Comparison of ENCODE assay signal across 8 mouse cellular contexts in genomic region chr17:29268682-29269348, GRCm38 (mm10). TPM values are rescaled to one million over a fixed set of nuclear protein-coding genes. Genes with fewer than 3 reads are reported as not detected.
DNase-seq lines count a peak whose midpoint lies in the region; ATAC-seq and TF ChIP-seq lines count a peak whose summit lies in the region.

Gene BC004004, plus strand, starts transcription at chr17:29268788.

- in situ Hi-C loops in ES-E14 (cut with MboI; ENCODE audit: low sequenced_read_pairs in 2 of 2, unreplicated experiment in 2 of 2): no loop called here

- peak; percentile 90 for ATAC-seq in forebrain, embryonic 16.5 days
- peak; percentile 90 for ATAC-seq in lung, embryonic 14.5 days (ENCODE audit: insufficient read depth)

- H3K27me3 ChIP-seq in forebrain, embryonic 16.5 days (replicated peaks; ENCODE audit: control insufficient read depth, insufficient read depth, low read length): no peaks in the 10 kb centered on the region
- H3K27me3 ChIP-seq in lung, embryonic 14.5 days (ENCODE audit: insufficient read depth, low read length): no peaks in the 10 kb centered on the region
- no peaks in the 10 kb centered on the region for H3K27me3 ChIP-seq in thymus, adult 2 months (ENCODE audit: control insufficient read depth, insufficient read depth, low read length)

- peak; percentile 63 for TF ChIP-seq POLR2A in olfactory bulb, adult 2 months (IDR thresholded peaks at IDR 0.05; ENCODE audit: insufficient read depth, low read depth, low read length)
- TF ChIP-seq POLR2A in thymus, adult 2 months (IDR thresholded peaks at IDR 0.05; ENCODE audit: control insufficient read depth, extremely low read depth, insufficient read depth, low read length, poor library complexity): peak; percentile 89

- H3K9me3 ChIP-seq in ES-E14 (ENCODE audit: control insufficient read depth, insufficient read depth, low read depth, low read length): no peaks in the 10 kb centered on the region
- no peaks in the 10 kb centered on the region for H3K9me3 ChIP-seq in forebrain, embryonic 16.5 days (ENCODE audit: control insufficient read depth, low read length)
- no peaks in the 10 kb centered on the region for H3K9me3 ChIP-seq in lung, embryonic 14.5 days (ENCODE audit: low read depth, low read length)

- intact Hi-C loops in heart, postnatal 36 days (cut with DNase I): loop anchor here (1.0 to 5.0 kb wide), 4 partner anchors 78 to 243 kb away; partner anchors contain the start of genes Mtch1 and Pim1

- TF ChIP-seq CTCF in layer of hippocampus, adult 2 months (conservative IDR thresholded peaks at IDR 0.05): peak; percentile 94
- TF ChIP-seq CTCF in lung, embryonic 14.5 days (IDR thresholded peaks at IDR 0.05; ENCODE audit: low read depth): peak; percentile 73
- peak; percentile 60 for TF ChIP-seq CTCF in olfactory bulb, adult 2 months (IDR thresholded peaks at IDR 0.05; ENCODE audit: insufficient read depth, low read depth, low read length)
- TF ChIP-seq CTCF in thymus, adult 2 months (IDR thresholded peaks at IDR 0.05; ENCODE audit: borderline replicate concordance, control insufficient read depth, extremely low read depth, insufficient read depth, low read length, poor library complexity): peak; percentile 77

- H3K4me3 ChIP-seq in ES-E14 (ENCODE audit: insufficient read depth in 1 of 2, low read depth in 1 of 2, low read length in 2 of 2, poor library complexity in 1 of 2, severe bottlenecking in 1 of 2): peak within 1 kb of the TSS; percentile 81 to 87
- peak within 1 kb of the TSS; percentile 93 for H3K4me3 ChIP-seq in forebrain, embryonic 16.5 days (replicated peaks; ENCODE audit: low read length)
- peak within 1 kb of the TSS; percentile 63 for H3K4me3 ChIP-seq in layer of hippocampus, adult 2 months
- H3K4me3 ChIP-seq in lung, embryonic 14.5 days (ENCODE audit: low read depth, low read length): peak within 1 kb of the TSS; percentile 77
- peak within 1 kb of the TSS; percentile 91 for H3K4me3 ChIP-seq in olfactory bulb, adult 2 months (ENCODE audit: insufficient read depth, low read depth, low read length)
- peak within 1 kb of the TSS; percentile 66 for H3K4me3 ChIP-seq in thymus, adult 2 months (ENCODE audit: control insufficient read depth, insufficient read depth, low read length)

- peak within 1 kb of the TSS; percentile 87 for H3K9ac ChIP-seq in ES-E14 (ENCODE audit: insufficient read depth, low read depth, low read length, poor library complexity, severe bottlenecking)
- peak within 1 kb of the TSS; percentile 99 for H3K9ac ChIP-seq in forebrain, embryonic 16.5 days (replicated peaks; ENCODE audit: low read depth, low read length)
- H3K9ac ChIP-seq in lung, embryonic 14.5 days: peak within 1 kb of the TSS; percentile 88

- peaks cover 0 to 2% of the 10 kb centered on the region in 2 experiments; a peak in 1 of 4 replicates for H3K4me1 ChIP-seq in ES-E14 (ENCODE audit: control insufficient read depth in 2 of 2, insufficient read depth in 2 of 2, low read length in 2 of 2, poor library complexity in 1 of 2)
- peaks cover 23% of the 10 kb centered on the region for H3K4me1 ChIP-seq in forebrain, embryonic 16.5 days (replicated peaks; ENCODE audit: control insufficient read depth, insufficient read depth, low read length)
- 0 out of 2 replicates have a peak, but pooled peaks cover 6% of the 10 kb centered on the region for H3K4me1 ChIP-seq in lung, embryonic 14.5 days (ENCODE audit: insufficient read depth)
- H3K4me1 ChIP-seq in olfactory bulb, adult 2 months (ENCODE audit: control insufficient read depth, insufficient read depth, low read length): peaks cover 7% of the 10 kb centered on the region
- peaks cover 14% of the 10 kb centered on the region for H3K4me1 ChIP-seq in thymus, adult 2 months (replicated peaks; ENCODE audit: control insufficient read depth, insufficient read depth, low read length)

- no peak within 1 kb of the TSS for H3K27ac ChIP-seq in ES-E14 (ENCODE audit: insufficient read depth, low read depth, low read length, poor library complexity, severe bottlenecking)
- peak within 1 kb of the TSS; percentile 89 for H3K27ac ChIP-seq in forebrain, embryonic 16.5 days (ENCODE audit: low read length)
- peak within 1 kb of the TSS; percentile 92 for H3K27ac ChIP-seq in layer of hippocampus, adult 2 months
- H3K27ac ChIP-seq in lung, embryonic 14.5 days (ENCODE audit: low read depth): peak within 1 kb of the TSS; percentile 89
- peak within 1 kb of the TSS; percentile 23; the same call in 1 of the 2 replicates for H3K27ac ChIP-seq in olfactory bulb, adult 2 months (ENCODE audit: insufficient read depth, low read depth, low read length)
- peak within 1 kb of the TSS; percentile 0; the same call in 1 of the 2 replicates for H3K27ac ChIP-seq in thymus, adult 2 months (ENCODE audit: control insufficient read depth, insufficient read depth, low read length)

- peak within 1 kb of the TSS; percentile 88 for H3K4me2 ChIP-seq in forebrain, embryonic 16.5 days (ENCODE audit: low read length)
- H3K4me2 ChIP-seq in lung, embryonic 14.5 days: peak within 1 kb of the TSS; percentile 62

- peak; percentile 90 for DNase-seq in ES-E14 (ENCODE audit: low read depth, low spot score)
- DNase-seq in cerebellum, adult 11-12 months: peak; percentile 97
- DNase-seq in heart, postnatal 36 days: peak; percentile 95
- DNase-seq in layer of hippocampus, adult 2 months (ENCODE audit: low spot score in 2 of 2): peak; percentile 93 to 97
- peak; percentile 98 for DNase-seq in lung, embryonic 14.5 days
- DNase-seq in thymus, adult 2 months: peak; percentile 93

- no peaks in the 10 kb centered on the region for H3K36me3 ChIP-seq in ES-E14 (ENCODE audit: control insufficient read depth, insufficient read depth, low read length, poor library complexity, severe bottlenecking)
- no peaks in the 10 kb centered on the region for H3K36me3 ChIP-seq in forebrain, embryonic 16.5 days (ENCODE audit: control insufficient read depth, insufficient read depth)
- H3K36me3 ChIP-seq in lung, embryonic 14.5 days (ENCODE audit: insufficient read depth): no peaks in the 10 kb centered on the region
- no peaks in the 10 kb centered on the region for H3K36me3 ChIP-seq in thymus, adult 2 months (ENCODE audit: control insufficient read depth, insufficient read depth, low read length)

- WGBS in forebrain, embryonic 16.5 days: under 1% methylated on average over 51 of the region's 63 CpGs
- WGBS in lung, embryonic 14.5 days: under 1% methylated on average over 61 of the region's 63 CpGs
- under 1% methylated on average over 61 of the region's 63 CpGs for WGBS in olfactory bulb, adult 2 months
- under 1% methylated on average over 63 of the region's 63 CpGs for WGBS in thymus, adult 2 months

TF ChIP-seq in ES-E14, 5 proteins besides CTCF, POLR2A, EP300 and RAD21:
- TF ChIP-seq HCFC1 (IDR thresholded peaks at IDR 0.05; ENCODE audit: borderline replicate concordance, insufficient read depth, low read length) (peak; percentile 68; the same call in 1 of the 2 replicates), CHD2 (IDR thresholded peaks at IDR 0.05; ENCODE audit: low read depth, low read length) (peak; percentile 99), ZNF384 (IDR thresholded peaks at IDR 0.05; ENCODE audit: low read depth, low read length) (no peak), MAFK (IDR thresholded peaks at IDR 0.05; ENCODE audit: insufficient read depth, low read depth, low read length) (no peak)

RNA-seq across cellular contexts. Expression of gene BC004004, which starts in this region (rescaled TPM):
- total RNA-seq in ES-E14 (2012; rRNA removed): 50.9 and 54.5 TPM in 2 replicates
- polyA plus RNA-seq in forebrain, embryonic 16.5 days (2015; fragmentation: Nextera tagmentation; extraction: Ambion mirVana): 102 and 108 TPM in 2 replicates
- total RNA-seq in heart, postnatal 36 days (2021): 100 to 1,000 TPM; 228 to 258 TPM
- 10 to 100 TPM; 78.9 to 81.5 TPM for total RNA-seq in layer of hippocampus, adult 2 months (2021)
- polyA plus RNA-seq in lung, embryonic 14.5 days (2014; fragmentation: Nextera tagmentation; extraction: Ambion mirVana): 68.9 and 71.1 TPM in 2 replicates
- polyA plus RNA-seq in olfactory bulb, adult 2 months (2012; ENCODE audit: insufficient read depth, insufficient read length, low replicate concordance, missing spikeins): not detected in 2 replicates
- polyA plus RNA-seq in thymus, adult 2 months (2012; rRNA removed): 46.0 and 61.3 TPM in 2 replicates

Comparison
In these comparisons a context has a peak if more than half of its experiments do, and no peak if none do; other contexts are left out.
1. RNA of gene BC004004 (polyA plus RNA-seq): 102 to 108 TPM in forebrain, embryonic 16.5 days, 68.9 to 71.1 TPM in lung, embryonic 14.5 days and 46.0 to 61.3 TPM in thymus, adult 2 months; not detected in olfactory bulb, adult 2 months; every median in the first group is over 10 times any median in the second.
2. Peak in every context shown above with its lines, with median percentiles within 50 percentile points of each other: DNase-seq, H3K4me3 ChIP-seq, H3K9ac ChIP-seq and CTCF ChIP-seq.